Mouse (Mus musculus) brain, embryonic 14.5 days (tissue): Measurements from ENCODE around the gene Rgs8.

Experiments
- CTCF ChIP-seq: fragments of 200-500 bp; IDR thresholded peaks from 2 replicates; pipeline ENCODE4 v1.5.1; 2012; ENCODE audit warnings: inconsistent platforms, mild to moderate bottlenecking, moderate library complexity, borderline replicate concordance; ENCODE audit not compliant: insufficient read depth, insufficient read length; ENCODE audit errors: extremely low read depth
- POLR2A ChIP-seq: fragments of 200-500 bp; IDR thresholded peaks from 2 replicates; pipeline ENCODE4 v1.6.1; 2012; ENCODE audit warnings: mild to moderate bottlenecking, inconsistent platforms, borderline replicate concordance; ENCODE audit not compliant: poor library complexity, insufficient read depth, insufficient read length, severe bottlenecking; ENCODE audit errors: extremely low read depth

DNA sequence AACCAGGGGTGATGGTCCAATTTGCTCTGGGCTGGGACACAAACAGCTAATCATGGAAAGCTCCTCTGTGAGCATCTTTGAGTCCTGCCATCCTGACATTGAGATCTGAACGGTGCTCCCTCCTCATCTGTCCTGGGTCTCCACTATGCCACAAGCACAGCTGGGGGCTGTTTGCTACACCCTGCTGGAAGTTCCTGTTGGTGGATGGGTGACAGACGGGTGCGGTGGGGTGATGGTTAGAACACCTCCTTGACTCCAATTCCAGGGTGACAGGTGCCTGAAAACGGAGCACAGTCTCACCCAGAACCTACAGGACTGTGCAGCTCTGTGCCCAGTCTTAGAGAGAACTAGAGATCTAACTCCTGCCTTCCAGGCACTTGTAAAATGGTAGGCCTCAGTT lies 82.0 kb downstream of the Rgs8 start:
- TF ChIP-seq CTCF (no peak), POLR2A (no peak)
